Mouse (Mus musculus) lung, postnatal 0 days (tissue): ENCODE measurements at regions not wholly inside any gene's neighbourhood (a gene's known extent, or its start where the extent isn't known, plus 50 kb on each side); places are given as distances from the start of the nearest gene placed in this dataset.

Experiments used
- CTCF ChIP-seq: IDR thresholded peaks from 2 replicates; pipeline ENCODE4 v1.5.1; 2016; ENCODE audit warnings: antibody characterized with exemption, mild to moderate bottlenecking
- EP300 ChIP-seq: IDR thresholded peaks from 2 replicates; pipeline ENCODE4 v1.6.1; 2016; ENCODE audit warnings: antibody characterized with exemption, mild to moderate bottlenecking, control low read depth

DNA sequence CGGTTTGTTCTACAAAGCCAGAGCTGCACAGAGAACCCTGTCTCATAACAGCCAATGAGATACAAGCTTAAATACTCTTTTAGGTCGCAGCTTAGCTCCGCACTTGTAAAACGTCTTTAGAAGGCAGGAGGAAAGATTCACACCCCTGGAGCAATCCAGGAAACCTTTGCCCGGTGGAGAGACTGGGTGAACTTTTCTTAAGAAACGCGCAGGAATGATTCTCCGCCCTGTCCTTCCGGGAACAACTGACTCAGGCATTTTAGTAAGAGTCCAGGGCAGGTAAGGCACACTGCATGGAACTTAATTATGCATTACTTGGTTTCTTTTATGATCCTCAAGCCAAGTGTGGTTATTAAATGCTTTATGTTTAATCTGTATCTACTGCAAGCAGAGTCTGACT lies 70.0 kb upstream of the Ralgps2 start:
- TF ChIP-seq CTCF: no peak
- TF ChIP-seq EP300: no peak
